Mouse (Mus musculus): ENCODE measurements at regions not wholly inside any gene's neighbourhood (a gene's known extent, or its start where the extent isn't known, plus 50 kb on each side); places are given as distances from the start of the nearest gene placed in this dataset.

GRCm38 (mm10) chrX:167067918-167068317, 141.2 kb downstream of the Tmsb4x start:
- ATAC-seq (ENCODE audit: low FRiP score) (no peak), DNase-seq (ENCODE audit: low spot score) (no peak)
- Histone ChIP-seq H3K36me3 (ENCODE audit: control insufficient read depth, insufficient read depth, low read length) (no peaks in the 10 kb centered on the region), H3K4me2 (replicated peaks; ENCODE audit: low read depth, low read length) (no peak overlapping the region), H3K9ac (ENCODE audit: low read depth, low read length) (no peak overlapping the region), H3K4me1 (replicated peaks; ENCODE audit: control insufficient read depth, insufficient read depth, low read length) (no peaks in the 10 kb centered on the region), H3K9me3 (ENCODE audit: control insufficient read depth, low read length) (no peaks in the 10 kb centered on the region), H3K27ac (ENCODE audit: low read depth, low read length) (no peak overlapping the region), H3K27me3 (ENCODE audit: control insufficient read depth, insufficient read depth, low read length) (peaks cover 6% of the 10 kb centered on the region; the same call in 1 of the 2 replicates), H3K4me3 (ENCODE audit: low read depth, low read length) (no peak overlapping the region)
- WGBS: 64% methylated on average over 3 of the region's 3 CpGs

GRCm38 (mm10) chrX:167063881-167064280, 145.2 kb downstream of the Tmsb4x start:
- no peak overlapping the region for H3K4me2 ChIP-seq (replicated peaks; ENCODE audit: low read depth, low read length)
- H3K27ac ChIP-seq (ENCODE audit: low read depth, low read length): no peak overlapping the region
- H3K9me3 ChIP-seq (ENCODE audit: control insufficient read depth, low read length): no peaks in the 10 kb centered on the region
- peaks cover 2% of the 10 kb centered on the region; the same call in 1 of the 2 replicates for H3K27me3 ChIP-seq (ENCODE audit: control insufficient read depth, insufficient read depth, low read length)
- H3K4me3 ChIP-seq (ENCODE audit: low read depth, low read length): no peak overlapping the region
- H3K9ac ChIP-seq (ENCODE audit: low read depth, low read length): no peak overlapping the region
- H3K36me3 ChIP-seq (ENCODE audit: control insufficient read depth, insufficient read depth, low read length): no peaks in the 10 kb centered on the region
- WGBS: 48% methylated on average over 4 of the region's 4 CpGs
- H3K4me1 ChIP-seq (replicated peaks; ENCODE audit: control insufficient read depth, insufficient read depth, low read length): no peaks in the 10 kb centered on the region
- no peak for DNase-seq (ENCODE audit: low spot score)
- ATAC-seq (ENCODE audit: low FRiP score): no peak

- ATAC-seq (ENCODE audit: low FRiP score): no peak
- 72% methylated on average over 10 of the region's 10 CpGs for WGBS
- H3K27me3 ChIP-seq (ENCODE audit: control insufficient read depth, insufficient read depth, low read length): 0 out of 2 replicates have a peak, but pooled peaks cover 4% of the 10 kb centered on the region
Observed at GRCm38 (mm10) chrX:167052456-167052855, 156.7 kb downstream of the Tmsb4x start.

GRCm38 (mm10) chrX:167050066-167050465, 159.0 kb downstream of the Tmsb4x start:
- H3K27ac ChIP-seq (ENCODE audit: low read depth, low read length): no peak overlapping the region

More at GRCm38 (mm10) chrX:167052456-167052855, 156.7 kb downstream of the Tmsb4x start:
- no peaks in the 10 kb centered on the region for H3K4me1 ChIP-seq (replicated peaks; ENCODE audit: control insufficient read depth, insufficient read depth, low read length)
- H3K27ac ChIP-seq (ENCODE audit: low read depth, low read length): no peak overlapping the region
- H3K4me2 ChIP-seq (replicated peaks; ENCODE audit: low read depth, low read length): no peak overlapping the region
- H3K4me3 ChIP-seq (ENCODE audit: low read depth, low read length): no peak overlapping the region
- no peaks in the 10 kb centered on the region for H3K36me3 ChIP-seq (ENCODE audit: control insufficient read depth, insufficient read depth, low read length)
- no peaks in the 10 kb centered on the region for H3K9me3 ChIP-seq (ENCODE audit: control insufficient read depth, low read length)
- no peak for DNase-seq (ENCODE audit: low spot score)
- H3K9ac ChIP-seq (ENCODE audit: low read depth, low read length): no peak overlapping the region

GRCm38 (mm10) chrX:167049191-167049968, 159.7 kb downstream of the Tmsb4x start:
- H3K9me3 ChIP-seq (ENCODE audit: control insufficient read depth, low read length): no peaks in the 10 kb centered on the region
- 0 out of 2 replicates have a peak, but pooled peaks cover 6% of the 10 kb centered on the region for H3K27me3 ChIP-seq (ENCODE audit: control insufficient read depth, insufficient read depth, low read length)
- no peak overlapping the region for H3K9ac ChIP-seq (ENCODE audit: low read depth, low read length)
- H3K4me1 ChIP-seq (replicated peaks; ENCODE audit: control insufficient read depth, insufficient read depth, low read length): no peaks in the 10 kb centered on the region
- H3K4me3 ChIP-seq (ENCODE audit: low read depth, low read length): no peak overlapping the region
- peak; percentile 9 for DNase-seq (ENCODE audit: low spot score)
- H3K36me3 ChIP-seq (ENCODE audit: control insufficient read depth, insufficient read depth, low read length): no peaks in the 10 kb centered on the region
- WGBS: 81% methylated on average over 5 of the region's 5 CpGs
- no peak overlapping the region for H3K27ac ChIP-seq (ENCODE audit: low read depth, low read length)
- ATAC-seq (ENCODE audit: low FRiP score): peak; percentile 64
- no peak overlapping the region for H3K4me2 ChIP-seq (replicated peaks; ENCODE audit: low read depth, low read length)

More at GRCm38 (mm10) chrX:167050066-167050465, 159.0 kb downstream of the Tmsb4x start:
- Histone ChIP-seq H3K4me2 (replicated peaks; ENCODE audit: low read depth, low read length) (no peak overlapping the region), H3K9ac (ENCODE audit: low read depth, low read length) (no peak overlapping the region), H3K4me3 (ENCODE audit: low read depth, low read length) (no peak overlapping the region), H3K36me3 (ENCODE audit: control insufficient read depth, insufficient read depth, low read length) (no peaks in the 10 kb centered on the region), H3K4me1 (replicated peaks; ENCODE audit: control insufficient read depth, insufficient read depth, low read length) (no peaks in the 10 kb centered on the region), H3K9me3 (ENCODE audit: control insufficient read depth, low read length) (no peaks in the 10 kb centered on the region), H3K27me3 (ENCODE audit: control insufficient read depth, insufficient read depth, low read length) (0 out of 2 replicates have a peak, but pooled peaks cover 6% of the 10 kb centered on the region)
- WGBS: 70% methylated on average over 4 of the region's 4 CpGs
- ATAC-seq (ENCODE audit: low FRiP score) (no peak), DNase-seq (ENCODE audit: low spot score) (no peak)

GRCm38 (mm10) chrX:167037971-167038370, 171.1 kb downstream of the Tmsb4x start:
- no peaks in the 10 kb centered on the region for H3K9me3 ChIP-seq (ENCODE audit: control insufficient read depth, low read length)
- H3K27ac ChIP-seq (ENCODE audit: low read depth, low read length): no peak overlapping the region
- no peaks in the 10 kb centered on the region for H3K4me1 ChIP-seq (replicated peaks; ENCODE audit: control insufficient read depth, insufficient read depth, low read length)
- no peak overlapping the region for H3K9ac ChIP-seq (ENCODE audit: low read depth, low read length)
- H3K36me3 ChIP-seq (ENCODE audit: control insufficient read depth, insufficient read depth, low read length): no peaks in the 10 kb centered on the region
- ATAC-seq (ENCODE audit: low FRiP score) (no peak), DNase-seq (ENCODE audit: low spot score) (no peak)
- no peak overlapping the region for H3K4me2 ChIP-seq (replicated peaks; ENCODE audit: low read depth, low read length)
- no peak overlapping the region for H3K4me3 ChIP-seq (ENCODE audit: low read depth, low read length)
- peaks cover 2% of the 10 kb centered on the region; the same call in 1 of the 2 replicates for H3K27me3 ChIP-seq (ENCODE audit: control insufficient read depth, insufficient read depth, low read length)

- DNase-seq (ENCODE audit: low spot score) (no peak), ATAC-seq (ENCODE audit: low FRiP score) (no peak)
- Histone ChIP-seq H3K4me3 (ENCODE audit: low read depth, low read length) (no peak overlapping the region), H3K27me3 (ENCODE audit: control insufficient read depth, insufficient read depth, low read length) (peaks cover 3% of the 10 kb centered on the region; the same call in 1 of the 2 replicates), H3K4me1 (replicated peaks; ENCODE audit: control insufficient read depth, insufficient read depth, low read length) (no peaks in the 10 kb centered on the region), H3K27ac (ENCODE audit: low read depth, low read length) (no peak overlapping the region), H3K9me3 (ENCODE audit: control insufficient read depth, low read length) (no peaks in the 10 kb centered on the region), H3K36me3 (ENCODE audit: control insufficient read depth, insufficient read depth, low read length) (no peaks in the 10 kb centered on the region), H3K9ac (ENCODE audit: low read depth, low read length) (no peak overlapping the region), H3K4me2 (replicated peaks; ENCODE audit: low read depth, low read length) (no peak overlapping the region)
- WGBS: 32% methylated on average over 1 of the region's 1 CpGs
Observed at GRCm38 (mm10) chrX:167036355-167036754, 172.8 kb downstream of the Tmsb4x start.

GRCm38 (mm10) chrX:167035639-167036038, 173.5 kb downstream of the Tmsb4x start:
- no peak overlapping the region for H3K27ac ChIP-seq (ENCODE audit: low read depth, low read length)
- DNase-seq (ENCODE audit: low spot score) (no peak), ATAC-seq (ENCODE audit: low FRiP score) (no peak)
- H3K27me3 ChIP-seq (ENCODE audit: control insufficient read depth, insufficient read depth, low read length): peaks cover 3% of the 10 kb centered on the region; the same call in 1 of the 2 replicates
- no peak overlapping the region for H3K9ac ChIP-seq (ENCODE audit: low read depth, low read length)
- no peak overlapping the region for H3K4me2 ChIP-seq (replicated peaks; ENCODE audit: low read depth, low read length)
- H3K4me1 ChIP-seq (replicated peaks; ENCODE audit: control insufficient read depth, insufficient read depth, low read length): no peaks in the 10 kb centered on the region
- H3K9me3 ChIP-seq (ENCODE audit: control insufficient read depth, low read length): no peaks in the 10 kb centered on the region
- no peaks in the 10 kb centered on the region for H3K36me3 ChIP-seq (ENCODE audit: control insufficient read depth, insufficient read depth, low read length)
- H3K4me3 ChIP-seq (ENCODE audit: low read depth, low read length): no peak overlapping the region

- peaks cover 3% of the 10 kb centered on the region; the same call in 1 of the 2 replicates for H3K27me3 ChIP-seq (ENCODE audit: control insufficient read depth, insufficient read depth, low read length)
- H3K27ac ChIP-seq (ENCODE audit: low read depth, low read length): no peak overlapping the region
- no peaks in the 10 kb centered on the region for H3K4me1 ChIP-seq (replicated peaks; ENCODE audit: control insufficient read depth, insufficient read depth, low read length)
- H3K4me3 ChIP-seq (ENCODE audit: low read depth, low read length): no peak overlapping the region
- no peaks in the 10 kb centered on the region for H3K9me3 ChIP-seq (ENCODE audit: control insufficient read depth, low read length)
- H3K36me3 ChIP-seq (ENCODE audit: control insufficient read depth, insufficient read depth, low read length): no peaks in the 10 kb centered on the region
- DNase-seq (ENCODE audit: low spot score): no peak
- H3K9ac ChIP-seq (ENCODE audit: low read depth, low read length): no peak overlapping the region
- H3K4me2 ChIP-seq (replicated peaks; ENCODE audit: low read depth, low read length): no peak overlapping the region
- WGBS: 83% methylated on average over 2 of the region's 2 CpGs
- ATAC-seq (ENCODE audit: low FRiP score): no peak
Observed at GRCm38 (mm10) chrX:167033091-167033490, 176.0 kb downstream of the Tmsb4x start.

Data from hindbrain, embryonic 11.5 days (tissue).